Mouse (Mus musculus): ENCODE data around the gene Tmem59l. TPM values are rescaled to one million over a fixed set of nuclear protein-coding genes. Genes with fewer than 3 reads are reported as not detected.

Tmem59l gene
- polyA plus RNA-seq, 1 experiment from 2014 or later = 0.31 TPM

DNA sequence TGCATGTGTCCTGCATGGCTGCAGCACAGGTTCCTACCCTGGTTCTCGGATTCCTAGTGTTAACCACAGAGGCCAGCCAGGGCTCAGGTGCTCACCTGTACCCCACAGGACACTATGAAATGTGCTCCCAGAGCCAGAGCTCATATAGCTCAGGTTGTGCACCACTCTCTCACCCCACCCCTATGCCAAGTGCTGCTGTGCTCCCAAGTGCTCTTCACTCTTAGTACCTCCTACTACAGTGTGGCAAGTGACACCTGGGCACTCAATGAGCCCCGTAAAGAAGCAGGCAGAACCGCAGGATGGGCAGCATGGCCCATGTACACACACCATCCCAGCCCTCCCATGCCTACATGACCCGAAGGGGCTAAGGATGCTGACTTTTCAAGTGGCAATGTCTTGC is 18.4 kb downstream of the Tmem59l start:
- no peak for ATAC-seq (ENCODE audit: insufficient number of reproducible peaks, insufficient read depth, low FRiP score, low read depth)
- Histone ChIP-seq H3K4me1 (ENCODE audit: control insufficient read depth in 2 of 2, insufficient read depth in 2 of 2, low read length in 2 of 2) (peaks cover 42% of the 10 kb centered on the region in 2 experiments), H3K9ac (ENCODE audit: low read length) (no peak overlapping the region)

GRCm38 (mm10) chr8:70467907-70468306 is 19.3 kb downstream of the Tmem59l start:
- no peak overlapping the region for H3K27ac ChIP-seq (replicated peaks in 1 of 2; ENCODE audit: control insufficient read depth in 1 of 2, insufficient read depth in 1 of 2, low read depth in 2 of 2, low read length in 2 of 2)
- no peak overlapping the region for H3K4me2 ChIP-seq (ENCODE audit: low read length)
- no peak for ATAC-seq (ENCODE audit: insufficient number of reproducible peaks, insufficient read depth, low FRiP score, low read depth)

More for the DNA sequence above, 18.4 kb downstream of the Tmem59l start:
- Histone ChIP-seq H3K27ac (replicated peaks in 1 of 2; ENCODE audit: control insufficient read depth in 1 of 2, insufficient read depth in 1 of 2, low read depth in 2 of 2, low read length in 2 of 2) (peak overlapping the region in 1 of 2 experiments; percentile 74; a peak in 2 of 4 replicates), H3K9me3 (ENCODE audit: control insufficient read depth, low read length) (no peaks in the 10 kb centered on the region), H3K27me3 (ENCODE audit: control insufficient read depth, insufficient read depth, low read length) (no peaks in the 10 kb centered on the region), H3K4me2 (ENCODE audit: low read length) (no peak overlapping the region), H3K4me3 (ENCODE audit: control insufficient read depth in 1 of 2, insufficient read depth in 1 of 2, low read depth in 1 of 2, low read length in 2 of 2) (no peak overlapping the region), H3K36me3 (ENCODE audit: control insufficient read depth, insufficient read depth, low read length) (no peaks in the 10 kb centered on the region)
- 85% methylated on average over 4 of the region's 4 CpGs for WGBS

GRCm38 (mm10) chr8:70467229-70467725 is 19.9 kb downstream of the Tmem59l start:
- H3K4me1 ChIP-seq (ENCODE audit: control insufficient read depth in 2 of 2, insufficient read depth in 2 of 2, low read length in 2 of 2) = peaks cover 42% of the 10 kb centered on the region in 2 experiments
- H3K9me3 ChIP-seq (ENCODE audit: control insufficient read depth, low read length) = no peaks in the 10 kb centered on the region
- H3K4me2 ChIP-seq (ENCODE audit: low read length) = no peak overlapping the region
- H3K27ac ChIP-seq (replicated peaks in 1 of 2; ENCODE audit: control insufficient read depth in 1 of 2, insufficient read depth in 1 of 2, low read depth in 2 of 2, low read length in 2 of 2) = no peak overlapping the region
- no peaks in the 10 kb centered on the region for H3K27me3 ChIP-seq (ENCODE audit: control insufficient read depth, insufficient read depth, low read length)
- 66% methylated on average over 5 of the region's 5 CpGs for WGBS
- no peak overlapping the region for H3K9ac ChIP-seq (ENCODE audit: low read length)
- H3K4me3 ChIP-seq (ENCODE audit: control insufficient read depth in 1 of 2, insufficient read depth in 1 of 2, low read depth in 1 of 2, low read length in 2 of 2) = no peak overlapping the region
- H3K36me3 ChIP-seq (ENCODE audit: control insufficient read depth, insufficient read depth, low read length) = no peaks in the 10 kb centered on the region
- no peak for ATAC-seq (ENCODE audit: insufficient number of reproducible peaks, insufficient read depth, low FRiP score, low read depth)

More at GRCm38 (mm10) chr8:70467907-70468306, 19.3 kb downstream of the Tmem59l start:
- Histone ChIP-seq H3K9ac (ENCODE audit: low read length) (no peak overlapping the region), H3K9me3 (ENCODE audit: control insufficient read depth, low read length) (no peaks in the 10 kb centered on the region), H3K4me1 (ENCODE audit: control insufficient read depth in 2 of 2, insufficient read depth in 2 of 2, low read length in 2 of 2) (peaks cover 42% of the 10 kb centered on the region in 2 experiments), H3K4me3 (ENCODE audit: control insufficient read depth in 1 of 2, insufficient read depth in 1 of 2, low read depth in 1 of 2, low read length in 2 of 2) (no peak overlapping the region), H3K27me3 (ENCODE audit: control insufficient read depth, insufficient read depth, low read length) (no peaks in the 10 kb centered on the region), H3K36me3 (ENCODE audit: control insufficient read depth, insufficient read depth, low read length) (no peaks in the 10 kb centered on the region)
- WGBS = 58% methylated on average over 1 of the region's 1 CpGs

- Histone ChIP-seq H3K9ac (ENCODE audit: low read length) (no peak overlapping the region), H3K4me2 (ENCODE audit: low read length) (no peak overlapping the region), H3K36me3 (ENCODE audit: control insufficient read depth, insufficient read depth, low read length) (no peaks in the 10 kb centered on the region), H3K27me3 (ENCODE audit: control insufficient read depth, insufficient read depth, low read length) (no peaks in the 10 kb centered on the region), H3K9me3 (ENCODE audit: control insufficient read depth, low read length) (no peaks in the 10 kb centered on the region), H3K27ac (replicated peaks in 1 of 2; ENCODE audit: control insufficient read depth in 1 of 2, insufficient read depth in 1 of 2, low read depth in 2 of 2, low read length in 2 of 2) (no peak overlapping the region), H3K4me3 (ENCODE audit: control insufficient read depth in 1 of 2, insufficient read depth in 1 of 2, low read depth in 1 of 2, low read length in 2 of 2) (no peak overlapping the region), H3K4me1 (ENCODE audit: control insufficient read depth in 2 of 2, insufficient read depth in 2 of 2, low read length in 2 of 2) (peaks cover 46 to 47% of the 10 kb centered on the region in 2 experiments)
- 44% methylated on average over 11 of the region's 11 CpGs for WGBS
- no peak for ATAC-seq (ENCODE audit: insufficient number of reproducible peaks, insufficient read depth, low FRiP score, low read depth)
These were observed 20.4 kb downstream of the Tmem59l start for GRCm38 (mm10) chr8:70466771-70467170.

- Histone ChIP-seq H3K4me1 (ENCODE audit: control insufficient read depth in 2 of 2, insufficient read depth in 2 of 2, low read length in 2 of 2) (peaks cover 50 to 51% of the 10 kb centered on the region in 2 experiments), H3K9me3 (ENCODE audit: control insufficient read depth, low read length) (no peaks in the 10 kb centered on the region), H3K27ac (replicated peaks in 1 of 2; ENCODE audit: control insufficient read depth in 1 of 2, insufficient read depth in 1 of 2, low read depth in 2 of 2, low read length in 2 of 2) (no peak overlapping the region), H3K36me3 (ENCODE audit: control insufficient read depth, insufficient read depth, low read length) (no peaks in the 10 kb centered on the region), H3K9ac (ENCODE audit: low read length) (no peak overlapping the region), H3K4me2 (ENCODE audit: low read length) (no peak overlapping the region), H3K4me3 (ENCODE audit: control insufficient read depth in 1 of 2, insufficient read depth in 1 of 2, low read depth in 1 of 2, low read length in 2 of 2) (no peak overlapping the region), H3K27me3 (ENCODE audit: control insufficient read depth, insufficient read depth, low read length) (no peaks in the 10 kb centered on the region)
- ATAC-seq (ENCODE audit: insufficient number of reproducible peaks, insufficient read depth, low FRiP score, low read depth) = no peak
- 81% methylated on average over 4 of the region's 4 CpGs for WGBS
These were observed 20.9 kb downstream of the Tmem59l start for GRCm38 (mm10) chr8:70466305-70466704.

GRCm38 (mm10) chr8:70465701-70466100 is 21.5 kb downstream of the Tmem59l start:
- 95% methylated on average over 4 of the region's 4 CpGs for WGBS
- Histone ChIP-seq H3K9me3 (ENCODE audit: control insufficient read depth, low read length) (no peaks in the 10 kb centered on the region), H3K27ac (replicated peaks in 1 of 2; ENCODE audit: control insufficient read depth in 1 of 2, insufficient read depth in 1 of 2, low read depth in 2 of 2, low read length in 2 of 2) (no peak overlapping the region), H3K36me3 (ENCODE audit: control insufficient read depth, insufficient read depth, low read length) (no peaks in the 10 kb centered on the region), H3K27me3 (ENCODE audit: control insufficient read depth, insufficient read depth, low read length) (no peaks in the 10 kb centered on the region), H3K4me2 (ENCODE audit: low read length) (no peak overlapping the region), H3K4me1 (ENCODE audit: control insufficient read depth in 2 of 2, insufficient read depth in 2 of 2, low read length in 2 of 2) (peaks cover 51 to 57% of the 10 kb centered on the region in 2 experiments), H3K4me3 (ENCODE audit: control insufficient read depth in 1 of 2, insufficient read depth in 1 of 2, low read depth in 1 of 2, low read length in 2 of 2) (no peak overlapping the region), H3K9ac (ENCODE audit: low read length) (no peak overlapping the region)
- ATAC-seq (ENCODE audit: insufficient number of reproducible peaks, insufficient read depth, low FRiP score, low read depth) = no peak

DNA sequence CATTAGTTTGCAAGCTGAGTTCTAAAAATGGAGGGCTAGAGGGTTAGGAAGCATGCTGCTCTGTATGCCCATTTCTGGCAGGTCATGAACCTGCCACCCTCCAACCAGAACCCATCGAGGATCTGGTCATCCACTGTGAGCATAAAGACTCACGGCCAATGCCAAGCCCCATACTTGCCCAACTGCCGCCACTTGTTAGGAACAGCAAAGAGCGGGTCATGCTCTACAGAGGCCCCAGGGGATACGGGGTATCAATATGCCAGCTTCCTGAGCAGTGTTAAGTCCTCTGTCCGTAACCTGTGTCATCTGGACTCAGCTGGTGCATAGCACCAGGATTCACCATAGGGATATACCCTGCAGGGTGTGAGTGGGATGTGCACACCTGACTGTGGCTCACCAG is 23.0 kb downstream of the Tmem59l start:
- Histone ChIP-seq H3K9ac (ENCODE audit: low read length) (no peak overlapping the region), H3K4me3 (ENCODE audit: control insufficient read depth in 1 of 2, insufficient read depth in 1 of 2, low read depth in 1 of 2, low read length in 2 of 2) (no peak overlapping the region), H3K9me3 (ENCODE audit: control insufficient read depth, low read length) (no peaks in the 10 kb centered on the region), H3K4me2 (ENCODE audit: low read length) (no peak overlapping the region), H3K4me1 (ENCODE audit: control insufficient read depth in 2 of 2, insufficient read depth in 2 of 2, low read length in 2 of 2) (peaks cover 48 to 51% of the 10 kb centered on the region in 2 experiments), H3K27ac (replicated peaks in 1 of 2; ENCODE audit: control insufficient read depth in 1 of 2, insufficient read depth in 1 of 2, low read depth in 2 of 2, low read length in 2 of 2) (no peak overlapping the region), H3K27me3 (ENCODE audit: control insufficient read depth, insufficient read depth, low read length) (no peaks in the 10 kb centered on the region), H3K36me3 (ENCODE audit: control insufficient read depth, insufficient read depth, low read length) (no peaks in the 10 kb centered on the region)
- ATAC-seq (ENCODE audit: insufficient number of reproducible peaks, insufficient read depth, low FRiP score, low read depth) = no peak
- 83% methylated on average over 6 of the region's 6 CpGs for WGBS

- Histone ChIP-seq H3K9me3 (ENCODE audit: control insufficient read depth, low read length) (no peaks in the 10 kb centered on the region), H3K27ac (replicated peaks in 1 of 2; ENCODE audit: control insufficient read depth in 1 of 2, insufficient read depth in 1 of 2, low read depth in 2 of 2, low read length in 2 of 2) (no peak overlapping the region), H3K36me3 (ENCODE audit: control insufficient read depth, insufficient read depth, low read length) (no peaks in the 10 kb centered on the region), H3K9ac (ENCODE audit: low read length) (no peak overlapping the region), H3K27me3 (ENCODE audit: control insufficient read depth, insufficient read depth, low read length) (no peaks in the 10 kb centered on the region), H3K4me2 (ENCODE audit: low read length) (no peak overlapping the region), H3K4me3 (ENCODE audit: control insufficient read depth in 1 of 2, insufficient read depth in 1 of 2, low read depth in 1 of 2, low read length in 2 of 2) (no peak overlapping the region), H3K4me1 (ENCODE audit: control insufficient read depth in 2 of 2, insufficient read depth in 2 of 2, low read length in 2 of 2) (peaks cover 41 to 42% of the 10 kb centered on the region in 2 experiments)
- ATAC-seq (ENCODE audit: insufficient number of reproducible peaks, insufficient read depth, low FRiP score, low read depth) = no peak
- WGBS = 72% methylated on average over 4 of the region's 4 CpGs
These were observed 23.9 kb downstream of the Tmem59l start for GRCm38 (mm10) chr8:70463306-70463705.
